Comparison of ENCODE assay signal across 8 mouse cellular contexts in the genomic region with DNA sequence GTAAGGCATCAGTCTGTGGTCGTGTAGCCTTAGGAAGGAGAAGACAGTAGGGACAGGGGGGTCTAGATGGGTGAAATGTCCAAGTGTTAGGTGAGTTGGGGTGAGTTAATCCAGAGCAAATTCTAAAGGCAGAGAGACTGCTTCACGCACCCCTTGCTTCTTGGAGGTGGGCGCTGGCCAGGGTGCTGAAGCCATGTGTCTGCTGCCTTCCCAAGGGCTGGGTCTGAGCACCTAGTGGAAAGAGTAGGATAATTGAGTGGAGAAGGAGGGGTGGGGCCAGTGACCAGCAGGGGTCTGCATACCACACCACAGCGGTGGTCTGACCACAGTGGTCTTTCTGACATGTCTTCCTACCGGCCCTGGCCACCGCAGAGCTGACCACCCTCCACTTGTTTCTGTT. TPM values are rescaled to one million over a fixed set of nuclear protein-coding genes. Genes with fewer than 3 reads are reported as not detected.
DNase-seq lines count a peak whose midpoint lies in the region; ATAC-seq and TF ChIP-seq lines count a peak whose summit lies in the region.
"Had no signal": no experiment of that assay in that cellular context is flagged by ENCODE, and none has a peak within 500 bp of the region (broad histone marks: within the 10 kb centered on the region; RNA-seq: fewer than 3 reads in every experiment).

No protein-coding gene starts in this region.

- no peak for TF ChIP-seq POLR2A in MEL (IDR thresholded peaks at IDR 0.05; ENCODE audit: control insufficient read depth in 1 of 2, insufficient read depth in 1 of 2, low read depth in 1 of 2, low read length in 2 of 2, poor library complexity in 1 of 2)

- no peak overlapping the region for H3K4me3 ChIP-seq in kidney, embryonic 15.5 days (replicated peaks)
- H3K4me3 ChIP-seq in MEL (ENCODE audit: control insufficient read depth in 1 of 2, insufficient read depth in 1 of 2, low read depth in 2 of 2, low read length in 2 of 2), result no peak overlapping the region
- H3K4me3 ChIP-seq in liver, postnatal 0 days (ENCODE audit: low read depth, low read length), result no peak overlapping the region
- H3K4me3 ChIP-seq: heart, embryonic 13.5 days had no signal

- no peak for TF ChIP-seq RAD21 in MEL (IDR thresholded peaks at IDR 0.05; ENCODE audit: low read depth, low read length)

- no peak for TF ChIP-seq EP300 in MEL (IDR thresholded peaks at IDR 0.05; ENCODE audit: low read depth in 1 of 2, low read length in 2 of 2)
- no peak for TF ChIP-seq EP300 in liver, postnatal 0 days (IDR thresholded peaks at IDR 0.05; ENCODE audit: low read depth)

- 7% methylated on average over 6 of the region's 6 CpGs for WGBS in kidney, embryonic 15.5 days
- WGBS in liver, postnatal 0 days (ENCODE audit: insufficient replicate concordance), result 5% methylated on average over 6 of the region's 6 CpGs

- no peak for ATAC-seq in kidney, embryonic 15.5 days (replicated peaks; ENCODE audit: low FRiP score)
- ATAC-seq in liver, postnatal 0 days, result no peak

- H3K36me3 ChIP-seq in kidney, embryonic 15.5 days, result no peaks in the 10 kb centered on the region
- H3K36me3 ChIP-seq in MEL (ENCODE audit: control insufficient read depth in 1 of 2, insufficient read depth in 2 of 2, low read length in 2 of 2), result no peaks in the 10 kb centered on the region
- H3K36me3 ChIP-seq in liver, postnatal 0 days (replicated peaks; ENCODE audit: insufficient read depth, low read length), result no peaks in the 10 kb centered on the region
- H3K36me3 ChIP-seq: heart, embryonic 13.5 days had no signal

- no peak overlapping the region for H3K27ac ChIP-seq in kidney, embryonic 15.5 days
- no peak overlapping the region for H3K27ac ChIP-seq in MEL (ENCODE audit: control insufficient read depth, low read depth, low read length)
- H3K27ac ChIP-seq in liver, postnatal 0 days (ENCODE audit: low read depth), result no peak overlapping the region
- H3K27ac ChIP-seq: heart, embryonic 13.5 days had no signal

- peaks cover 68% of the 10 kb centered on the region for H3K27me3 ChIP-seq in kidney, embryonic 15.5 days
- H3K27me3 ChIP-seq in MEL (ENCODE audit: control insufficient read depth in 1 of 2, insufficient read depth in 2 of 2, low read length in 2 of 2), result no peaks in the 10 kb centered on the region
- H3K27me3 ChIP-seq in liver, postnatal 0 days (ENCODE audit: insufficient read depth, low read length), result peaks cover 57% of the 10 kb centered on the region

- TF ChIP-seq CTCF in MEL (IDR thresholded peaks at IDR 0.05 in 2 of 3, conservative IDR thresholded peaks at IDR 0.05 in 1 of 3; ENCODE audit: control insufficient read depth in 1 of 3, insufficient read depth in 1 of 3, low read depth in 2 of 3, low read length in 3 of 3, poor library complexity in 1 of 3, severe bottlenecking in 1 of 3), result no peak
- no peak for TF ChIP-seq CTCF in liver, postnatal 0 days (IDR thresholded peaks at IDR 0.05; ENCODE audit: low read depth)

- H3K9ac ChIP-seq in kidney, embryonic 15.5 days, result no peak overlapping the region
- no peak overlapping the region for H3K9ac ChIP-seq in MEL (ENCODE audit: control insufficient read depth, low read depth, low read length, poor library complexity, severe bottlenecking)
- H3K9ac ChIP-seq in liver, postnatal 0 days (replicated peaks), result no peak overlapping the region
- H3K9ac ChIP-seq: heart, embryonic 13.5 days had no signal

- H3K4me2 ChIP-seq in kidney, embryonic 15.5 days, result no peak overlapping the region
- no peak overlapping the region for H3K4me2 ChIP-seq in liver, postnatal 0 days (ENCODE audit: low read depth, low read length)
- H3K4me2 ChIP-seq: heart, embryonic 13.5 days had no signal

- peak; percentile 32 to 63 for DNase-seq in kidney, adult 8-10 months
- peak; percentile 90 for DNase-seq in MEL (ENCODE audit: low read depth, low spot score)
- DNase-seq in adrenal gland, postnatal 4 days (ENCODE audit: low spot score in 2 of 2), result peak; percentile 41 to 51
- DNase-seq in liver, postnatal 0 days, result peak; percentile 66
- no peak for DNase-seq in layer of hippocampus, adult 8-10 months (ENCODE audit: low spot score in 2 of 2)
- no peak for DNase-seq in urinary bladder, postnatal 10 days (ENCODE audit: low spot score)

- H3K4me1 ChIP-seq in kidney, embryonic 15.5 days, result peaks cover 31% of the 10 kb centered on the region
- no peaks in the 10 kb centered on the region for H3K4me1 ChIP-seq in MEL (ENCODE audit: control insufficient read depth in 1 of 2, insufficient read depth in 2 of 2, low read length in 2 of 2)
- H3K4me1 ChIP-seq in liver, postnatal 0 days (ENCODE audit: insufficient read depth), result peaks cover 8% of the 10 kb centered on the region

- no peaks in the 10 kb centered on the region for H3K79me2 ChIP-seq in MEL (ENCODE audit: control insufficient read depth, insufficient read depth, low read length, poor library complexity)

- no peaks in the 10 kb centered on the region for H3K9me3 ChIP-seq in kidney, embryonic 15.5 days (replicated peaks)
- H3K9me3 ChIP-seq in MEL (replicated peaks; ENCODE audit: insufficient read depth, low read length), result peaks cover 7% of the 10 kb centered on the region; the same call in 1 of the 2 replicates
- H3K9me3 ChIP-seq in liver, postnatal 0 days (ENCODE audit: low read length), result no peaks in the 10 kb centered on the region
- H3K9me3 ChIP-seq: heart, embryonic 13.5 days had no signal

TF ChIP-seq in MEL, 35 proteins besides CTCF, POLR2A, EP300 and RAD21:
- TF ChIP-seq ZC3H11A (IDR thresholded peaks at IDR 0.05; ENCODE audit: low read depth, low read length), result no peak
- TF ChIP-seq SIN3A (IDR thresholded peaks at IDR 0.05; ENCODE audit: low read length), result peak; percentile 73; the same call in 1 of the 2 replicates
- TF ChIP-seq SMC3 (IDR thresholded peaks at IDR 0.05; ENCODE audit: low read depth, low read length), result no peak; the same call in 1 of the 2 replicates
- TF ChIP-seq MYB (IDR thresholded peaks at IDR 0.05; ENCODE audit: low read depth, low read length), result no peak
- TF ChIP-seq CHD2 (IDR thresholded peaks at IDR 0.05; ENCODE audit: low read length), result no peak
- TF ChIP-seq MXI1 (IDR thresholded peaks at IDR 0.05; ENCODE audit: low read depth, low read length), result peak; percentile 86
- no peak for TF ChIP-seq GATA1 (IDR thresholded peaks at IDR 0.05; ENCODE audit: low read depth, low read length)
- no peak for TF ChIP-seq HCFC1 (IDR thresholded peaks at IDR 0.05; ENCODE audit: low read depth, low read length)
- no peak for TF ChIP-seq ELF1 (IDR thresholded peaks at IDR 0.05; ENCODE audit: low read depth, low read length)
- TF ChIP-seq ZMIZ1 (IDR thresholded peaks at IDR 0.05; ENCODE audit: low read depth, low read length), result no peak
- TF ChIP-seq ETS1 (IDR thresholded peaks at IDR 0.05; ENCODE audit: low read depth, low read length), result no peak
- TF ChIP-seq JUND (IDR thresholded peaks at IDR 0.05; ENCODE audit: low read depth, low read length), result no peak
- no peak for TF ChIP-seq MAZ (IDR thresholded peaks at IDR 0.05; ENCODE audit: low read depth, low read length)
- no peak for TF ChIP-seq KAT2A (conservative IDR thresholded peaks at IDR 0.05; ENCODE audit: low read depth, low read length)
- no peak for TF ChIP-seq ZKSCAN1 (IDR thresholded peaks at IDR 0.05; ENCODE audit: low read depth, low read length)
- no peak for TF ChIP-seq E2F4 (IDR thresholded peaks at IDR 0.05; ENCODE audit: borderline replicate concordance, low read depth, low read length)
- TF ChIP-seq USF2 (IDR thresholded peaks at IDR 0.05; ENCODE audit: borderline replicate concordance in 1 of 2, insufficient read depth in 1 of 2, low read depth in 1 of 2, low read length in 2 of 2), result no peak
- TF ChIP-seq TBP (IDR thresholded peaks at IDR 0.05; ENCODE audit: low read depth, low read length), result no peak
TF ChIP-seq in MEL: peak in this region for 2.

RNA-seq across cellular contexts. Expression of gene Kif26a, which starts 4.7 kb away (rescaled TPM):
- polyA plus RNA-seq in kidney, embryonic 15.5 days (2015; fragmentation: Nextera tagmentation; extraction: Ambion mirVana), result 3.6 and 4.5 TPM in 2 replicates
- total RNA-seq in MEL (2012; rRNA removed), result 4.4 and 6.9 TPM in 2 replicates
- 1 to 10 TPM in 1 of 2 experiments, not detected in 1; 4.8 TPM for polyA plus RNA-seq in MEL (2012; ENCODE audit: insufficient read depth in 1 of 2, insufficient read length in 2 of 2, low read depth in 1 of 2, low replicate concordance in 2 of 2, missing spikeins in 1 of 2)
- 10 to 100 TPM; 38.1 to 39.2 TPM for total RNA-seq in adrenal gland, postnatal 4 days (2021)
- polyA plus RNA-seq in liver, postnatal 0 days (2015; fragmentation: Nextera tagmentation; extraction: Ambion mirVana), result 0.14 and 0.17 TPM in 2 replicates
- total RNA-seq in layer of hippocampus, adult 8-10 months (2022), result 1 to 10 TPM; 4.4 to 5.6 (median 5.1) TPM

RNA-seq across cellular contexts. Expression of gene Aspg, which starts 34.8 kb away (rescaled TPM):
- 1.9 and 3.1 TPM in 2 replicates for polyA plus RNA-seq in kidney, embryonic 15.5 days (2015; fragmentation: Nextera tagmentation; extraction: Ambion mirVana)
- not detected in 2 replicates for total RNA-seq in MEL (2012; rRNA removed)
- not detected for polyA plus RNA-seq in MEL (2012; ENCODE audit: insufficient read depth in 1 of 2, insufficient read length in 2 of 2, low read depth in 1 of 2, low replicate concordance in 2 of 2, missing spikeins in 1 of 2)
- total RNA-seq in adrenal gland, postnatal 4 days (2021), result 1 to 10 TPM; 1.6 to 3.5 TPM
- 12.6 and 14.8 TPM in 2 replicates for polyA plus RNA-seq in liver, postnatal 0 days (2015; fragmentation: Nextera tagmentation; extraction: Ambion mirVana)
- 10 to 100 TPM in 2 of 4 experiments, 1 to 10 TPM in 2; 2.4 to 18.5 (median 8.9) TPM for total RNA-seq in layer of hippocampus, adult 8-10 months (2022)

Comparison
In these comparisons a context has a peak if more than half of its experiments do, and no peak if none do; other contexts are left out.
1. DNase-seq: peak in kidney, adult 8-10 months (2 of 2), MEL (single experiment), adrenal gland, postnatal 4 days (2 of 2) and liver, postnatal 0 days (single experiment); none in layer of hippocampus, adult 8-10 months (0 of 2) and urinary bladder, postnatal 10 days (single experiment).